Mouse (Mus musculus) spleen, postnatal 14 days (tissue): ENCODE measurements around the gene Usp48.
"Not testable (repeated sequence)": the region's sequence is repeated elsewhere in the genome, so short reads cannot be mapped to it uniquely, and the experiment has no call there.

Experiments
- DNase-seq, 2 experiments: peaks; one replicate each; pipeline ENCODE4 v3.0.0; 2021 to 2022; ENCODE audit warnings: low spot score in 2 of 2

Gene Usp48

GRCm38 (mm10) chr4:137593601-137594495 lies at the start of gene Usp48:
Gene Usp48, plus strand, starts transcription at chr4:137593755.
- peak; percentile 98 to 99 for DNase-seq

GRCm38 (mm10) chr4:137545568-137545967 lies 48.0 kb upstream of the Usp48 start:
- no peak for DNase-seq

- DNase-seq, result peak in 1 of 2 experiments; percentile 24
Observed at GRCm38 (mm10) chr4:137546003-137546525, 47.5 kb upstream of the Usp48 start.

- DNase-seq, result no peak
Observed at GRCm38 (mm10) chr4:137553466-137553865, 40.1 kb upstream of the Usp48 start.

- no peak for DNase-seq
Observed at GRCm38 (mm10) chr4:137556673-137557210, 36.8 kb upstream of the Usp48 start.

GRCm38 (mm10) chr4:137569873-137570272 lies 23.7 kb upstream of the Usp48 start:
- no peak for DNase-seq

GRCm38 (mm10) chr4:137574469-137574868 lies 19.1 kb upstream of the Usp48 start, which contains the start of gene Ldlrad2:
Gene Ldlrad2, minus strand, starts transcription at chr4:137574569.
- no peak for DNase-seq

- no peak for DNase-seq
Observed at GRCm38 (mm10) chr4:137577486-137577885, 16.1 kb upstream of the Usp48 start.

- peak in 1 of 2 experiments; percentile 38 for DNase-seq
Observed at GRCm38 (mm10) chr4:137578181-137578845, 15.2 kb upstream of the Usp48 start.

GRCm38 (mm10) chr4:137579789-137580188 lies 13.8 kb upstream of the Usp48 start:
- DNase-seq, result no peak

- DNase-seq, result no peak
Observed at GRCm38 (mm10) chr4:137580299-137580698, 13.3 kb upstream of the Usp48 start.

GRCm38 (mm10) chr4:137581815-137582214 lies 11.7 kb upstream of the Usp48 start:
- peak in 1 of 2 experiments; percentile 31 for DNase-seq

- DNase-seq, result not testable (repeated sequence)
Observed at GRCm38 (mm10) chr4:137589095-137589494, 4.5 kb upstream of the Usp48 start.

- DNase-seq, result no peak
Observed at GRCm38 (mm10) chr4:137589586-137589985, 4.0 kb upstream of the Usp48 start.

- no peak for DNase-seq
Observed at GRCm38 (mm10) chr4:137590961-137591360, 2.6 kb upstream of the Usp48 start.

GRCm38 (mm10) chr4:137594496-137595270 lies 1.1 kb downstream of the Usp48 start:
- DNase-seq, result peak; percentile 20 to 39

- DNase-seq, result no peak
Observed at GRCm38 (mm10) chr4:137597098-137597630, 3.6 kb downstream of the Usp48 start.

GRCm38 (mm10) chr4:137598577-137598976 lies 5.0 kb downstream of the Usp48 start:
- DNase-seq, result no peak

- no peak for DNase-seq
Observed at GRCm38 (mm10) chr4:137603449-137604171, 10.1 kb downstream of the Usp48 start.

- DNase-seq, result no peak
Observed at GRCm38 (mm10) chr4:137607023-137607422, 13.5 kb downstream of the Usp48 start.
